In genomic region chr7:114754626-114755025, GRCm38 (mm10) we compare ENCODE assay signal across 25 mouse cellular contexts. TPM values are rescaled to one million over a fixed set of nuclear protein-coding genes. Genes with fewer than 3 reads are reported as not detected.
DNase-seq lines count a peak whose midpoint lies in the region; ATAC-seq lines count a peak whose summit lies in the region.
"Had no signal": no experiment of that assay in that cellular context is flagged by ENCODE, and none has a peak within 500 bp of the region (broad histone marks: within the 10 kb centered on the region; RNA-seq: fewer than 3 reads in every experiment).

No protein-coding gene starts in this region.

- no peak overlapping the region for H3K4me3 ChIP-seq in hindbrain, embryonic 11.5 days (ENCODE audit: low read depth, low read length)
- H3K4me3 ChIP-seq in hindbrain, embryonic 12.5 days: no peak overlapping the region
- H3K4me3 ChIP-seq: forebrain, embryonic 10.5 days; forebrain, embryonic 13.5 days; gastrocnemius, adult 2 months; hindbrain, embryonic 13.5 days had no signal

- WGBS in hindbrain, embryonic 11.5 days: 82% methylated on average over 8 of the region's 8 CpGs
- 75% methylated on average over 8 of the region's 8 CpGs for WGBS in hindbrain, embryonic 12.5 days

- DNase-seq in hindbrain, embryonic 11.5 days (ENCODE audit: low spot score): no peak
- peak; percentile 28 for DNase-seq in kidney, adult 18-20 months
- DNase-seq in kidney, postnatal 14 days: no peak
- peak; percentile 43 for DNase-seq in kidney, adult 9 months
- no peak for DNase-seq in kidney, postnatal 10 days
- DNase-seq in kidney, postnatal 36 days: peak; percentile 40 to 44
- DNase-seq in frontal cortex, postnatal 36 days (ENCODE audit: low spot score in 2 of 2): no peak
- DNase-seq: adrenal gland, postnatal 10 days; adrenal gland, postnatal 36 days; B cell, adult 2 months; cerebellum, adult 18-20 months; cerebellum, adult 9-10 months; gastrocnemius, adult 2 months; gastrocnemius, postnatal 14 days; heart, postnatal 36 days had no signal

- H3K4me1 ChIP-seq in hindbrain, embryonic 11.5 days (replicated peaks; ENCODE audit: control insufficient read depth, insufficient read depth, low read length): no peaks in the 10 kb centered on the region
- peaks cover 7% of the 10 kb centered on the region; the same call in 1 of the 2 replicates for H3K4me1 ChIP-seq in hindbrain, embryonic 12.5 days
- H3K4me1 ChIP-seq: forebrain, embryonic 10.5 days had no signal

- no peaks in the 10 kb centered on the region for H3K9me3 ChIP-seq in hindbrain, embryonic 11.5 days (ENCODE audit: control insufficient read depth, low read length)
- H3K9me3 ChIP-seq in hindbrain, embryonic 12.5 days (replicated peaks): no peaks in the 10 kb centered on the region
- H3K9me3 ChIP-seq: forebrain, embryonic 10.5 days; forebrain, embryonic 13.5 days; G1E; hindbrain, embryonic 13.5 days had no signal

- H3K27me3 ChIP-seq in hindbrain, embryonic 11.5 days (ENCODE audit: control insufficient read depth, insufficient read depth, low read length): no peaks in the 10 kb centered on the region
- no peaks in the 10 kb centered on the region for H3K27me3 ChIP-seq in hindbrain, embryonic 12.5 days
- H3K27me3 ChIP-seq: CH12.LX; forebrain, embryonic 13.5 days; hindbrain, embryonic 13.5 days; Patski had no signal

- 0 out of 2 replicates have a peak overlapping the region, but pooled peaks have one; percentile 1 for H3K4me2 ChIP-seq in hindbrain, embryonic 11.5 days (replicated peaks; ENCODE audit: low read depth, low read length)
- no peak overlapping the region; the same call in 1 of the 2 replicates for H3K4me2 ChIP-seq in hindbrain, embryonic 12.5 days (replicated peaks)
- H3K4me2 ChIP-seq: forebrain, embryonic 13.5 days; heart, embryonic 11.5 days; hindbrain, embryonic 13.5 days had no signal

- H3K36me3 ChIP-seq in hindbrain, embryonic 11.5 days (ENCODE audit: control insufficient read depth, insufficient read depth, low read length): no peaks in the 10 kb centered on the region
- no peaks in the 10 kb centered on the region for H3K36me3 ChIP-seq in hindbrain, embryonic 12.5 days
- H3K36me3 ChIP-seq: forebrain, embryonic 10.5 days; G1E; hindbrain, embryonic 13.5 days had no signal

- H3K27ac ChIP-seq in hindbrain, embryonic 11.5 days (ENCODE audit: low read depth, low read length): 0 out of 2 replicates have a peak overlapping the region, but pooled peaks have one; percentile 34
- H3K27ac ChIP-seq in hindbrain, embryonic 12.5 days: no peak overlapping the region
- H3K27ac ChIP-seq: forebrain, embryonic 10.5 days; forebrain, embryonic 13.5 days; gastrocnemius, adult 2 months; hindbrain, embryonic 13.5 days had no signal

- no peak overlapping the region for H3K9ac ChIP-seq in hindbrain, embryonic 11.5 days (ENCODE audit: low read depth, low read length)
- H3K9ac ChIP-seq in hindbrain, embryonic 12.5 days: no peak overlapping the region
- H3K9ac ChIP-seq: forebrain, embryonic 13.5 days; hindbrain, embryonic 13.5 days had no signal

- ATAC-seq in hindbrain, embryonic 11.5 days (ENCODE audit: low FRiP score): no peak
- no peak for ATAC-seq in hindbrain, embryonic 12.5 days (ENCODE audit: low FRiP score)
- ATAC-seq: forebrain, embryonic 13.5 days; forebrain, embryonic 16.5 days; Patski had no signal

RNA-seq across cellular contexts. Expression of gene Insc, which starts 11.1 kb away (rescaled TPM):
- polyA plus RNA-seq in hindbrain, embryonic 11.5 days (2014; fragmentation: Nextera tagmentation; extraction: Ambion mirVana): 7.5 and 10.9 TPM in 2 replicates
- polyA plus RNA-seq in hindbrain, embryonic 12.5 days (2016; fragmentation: Nextera tagmentation; extraction: Ambion mirVana): 3.1 and 5.2 TPM in 2 replicates
- polyA plus RNA-seq: G1E had no signal

RNA-seq across cellular contexts. Expression of gene Calcb, which starts 36.2 kb away (rescaled TPM):
- polyA plus RNA-seq in hindbrain, embryonic 11.5 days (2014; fragmentation: Nextera tagmentation; extraction: Ambion mirVana): not detected in 2 replicates
- 0.40 TPM in 1 of 2 replicates, not detected in the other for polyA plus RNA-seq in hindbrain, embryonic 12.5 days (2016; fragmentation: Nextera tagmentation; extraction: Ambion mirVana)
- polyA plus RNA-seq: forebrain, embryonic 10.5 days; forebrain, embryonic 13.5 days; forebrain, embryonic 16.5 days; G1E; heart, embryonic 14.5 days had no signal

Comparison
In these comparisons a context has a peak if more than half of its experiments do, and no peak if none do; other contexts are left out.
1. DNase-seq: peak in kidney, adult 18-20 months (single experiment), kidney, adult 9 months (single experiment) and kidney, postnatal 36 days (2 of 2); none in hindbrain, embryonic 11.5 days (single experiment), kidney, postnatal 14 days (single experiment), kidney, postnatal 10 days (single experiment) and frontal cortex, postnatal 36 days (0 of 2).